Mouse (Mus musculus) hindbrain, embryonic 12.5 days (tissue): ENCODE results near the gene Patj. TPM values are rescaled to one million over a fixed set of nuclear protein-coding genes. Genes with fewer than 3 reads are reported as not detected.

Experiments
- ATAC-seq: fragments of 200-750 bp; cut with Nextera tagmentation; 2 replicates; pipeline ENCODE4 v1.8.0; 2017; ENCODE audit warnings: moderate TSS enrichment; ENCODE audit not compliant: low FRiP score
- H3K27ac ChIP-seq: fragments of 300-500 bp; sonication (generic); 2 replicates; pipeline ENCODE4 v1.5.1; 2016; ENCODE audit warnings: mild to moderate bottlenecking
- H3K27me3 ChIP-seq: fragments of 300-500 bp; sonication (generic); 2 replicates; pipeline ENCODE4 v1.6.1; 2016; ENCODE audit warnings: mild to moderate bottlenecking
- H3K36me3 ChIP-seq: fragments of 300-500 bp; sonication (generic); 2 replicates; pipeline ENCODE4 v1.6.1; 2016; ENCODE audit warnings: mild to moderate bottlenecking
- H3K4me1 ChIP-seq: fragments of 300-500 bp; sonication (generic); 2 replicates; pipeline ENCODE4 v1.6.1; 2016
- H3K4me2 ChIP-seq: fragments of 300-500 bp; sonication (generic); replicated peaks from 2 replicates; pipeline ENCODE4 v1.6.1; 2016; ENCODE audit warnings: mild to moderate bottlenecking
- H3K4me3 ChIP-seq: fragments of 300-500 bp; sonication (generic); 2 replicates; pipeline ENCODE4 v1.5.1; 2016; ENCODE audit warnings: mild to moderate bottlenecking
- H3K9ac ChIP-seq: fragments of 300-500 bp; sonication (generic); 2 replicates; pipeline ENCODE4 v1.6.1; 2016; ENCODE audit warnings: mild to moderate bottlenecking, moderate library complexity
- H3K9me3 ChIP-seq: fragments of 300-500 bp; sonication (generic); replicated peaks from 2 replicates; pipeline ENCODE4 v1.6.1; 2016; ENCODE audit warnings: mild to moderate bottlenecking
- WGBS: fragments of 180-500 bp; shearing (Covaris S2); methylation state at CpG from one replicate; pipeline ENCODE4 v1.1.7; 2016; 5-methylcytosine and 5-hydroxymethylcytosine counted together
- polyA plus RNA-seq: library from polyadenylated mRNA; unstranded; fragments of >200 nt; fragmentation: Nextera tagmentation; extraction: Ambion mirVana; gene quantifications from 2 replicates; pipeline ENCODE4 v1.2.1, GENCODE M21; 2016

Gene Patj
- polyA plus RNA-seq, 1 experiment from 2014 or later, result 14.9 TPM

- 64% methylated on average over 7 of the region's 7 CpGs for WGBS
- Histone ChIP-seq H3K4me2 (no peak overlapping the region), H3K4me1 (0 out of 2 replicates have a peak, but pooled peaks cover 5% of the 10 kb centered on the region), H3K9ac (no peak overlapping the region), H3K27ac (no peak overlapping the region), H3K4me3 (no peak overlapping the region), H3K9me3 (no peaks in the 10 kb centered on the region), H3K27me3 (no peaks in the 10 kb centered on the region), H3K36me3 (no peaks in the 10 kb centered on the region)
- no peak for ATAC-seq
Observed at GRCm38 (mm10) chr4:98653650-98654049, 258.1 kb downstream of the Patj start.

- no peak overlapping the region for H3K4me2 ChIP-seq
- H3K4me1 ChIP-seq, result 0 out of 2 replicates have a peak, but pooled peaks cover 5% of the 10 kb centered on the region
- no peak overlapping the region for H3K4me3 ChIP-seq
- WGBS, result 51% methylated on average over 2 of the region's 2 CpGs
- no peaks in the 10 kb centered on the region for H3K36me3 ChIP-seq
- H3K27me3 ChIP-seq, result no peaks in the 10 kb centered on the region
- ATAC-seq, result no peak
- no peaks in the 10 kb centered on the region for H3K9me3 ChIP-seq
- H3K9ac ChIP-seq, result no peak overlapping the region
- H3K27ac ChIP-seq, result no peak overlapping the region
Observed at GRCm38 (mm10) chr4:98654419-98654821, 258.8 kb downstream of the Patj start.

- H3K27me3 ChIP-seq, result no peaks in the 10 kb centered on the region
- no peak for ATAC-seq
- no peak overlapping the region for H3K27ac ChIP-seq
- H3K4me3 ChIP-seq, result no peak overlapping the region
- H3K4me2 ChIP-seq, result no peak overlapping the region
- no peaks in the 10 kb centered on the region for H3K9me3 ChIP-seq
- WGBS, result 91% methylated on average over 1 of the region's 1 CpGs
- H3K4me1 ChIP-seq, result 0 out of 2 replicates have a peak, but pooled peaks cover 5% of the 10 kb centered on the region
- no peak overlapping the region for H3K9ac ChIP-seq
- H3K36me3 ChIP-seq, result no peaks in the 10 kb centered on the region
Observed at GRCm38 (mm10) chr4:98656759-98657158, 261.2 kb downstream of the Patj start.

GRCm38 (mm10) chr4:98659032-98659431 is 263.4 kb downstream of the Patj start:
- ATAC-seq, result no peak
- no peak overlapping the region for H3K9ac ChIP-seq
- 0 out of 2 replicates have a peak, but pooled peaks cover 3% of the 10 kb centered on the region for H3K4me1 ChIP-seq
- H3K36me3 ChIP-seq, result no peaks in the 10 kb centered on the region
- no peak overlapping the region for H3K27ac ChIP-seq
- H3K9me3 ChIP-seq, result peaks cover 10% of the 10 kb centered on the region
- H3K27me3 ChIP-seq, result no peaks in the 10 kb centered on the region
- no peak overlapping the region for H3K4me3 ChIP-seq
- H3K4me2 ChIP-seq, result no peak overlapping the region
- WGBS, result 74% methylated on average over 2 of the region's 2 CpGs

- WGBS, result 78% methylated on average over 2 of the region's 2 CpGs
- Histone ChIP-seq H3K4me1 (no peaks in the 10 kb centered on the region), H3K36me3 (no peaks in the 10 kb centered on the region), H3K4me2 (no peak overlapping the region), H3K9ac (no peak overlapping the region), H3K27me3 (no peaks in the 10 kb centered on the region), H3K4me3 (no peak overlapping the region), H3K27ac (no peak overlapping the region), H3K9me3 (peaks cover 11% of the 10 kb centered on the region)
- no peak for ATAC-seq
Observed at GRCm38 (mm10) chr4:98660534-98660933, 264.9 kb downstream of the Patj start.

DNA sequence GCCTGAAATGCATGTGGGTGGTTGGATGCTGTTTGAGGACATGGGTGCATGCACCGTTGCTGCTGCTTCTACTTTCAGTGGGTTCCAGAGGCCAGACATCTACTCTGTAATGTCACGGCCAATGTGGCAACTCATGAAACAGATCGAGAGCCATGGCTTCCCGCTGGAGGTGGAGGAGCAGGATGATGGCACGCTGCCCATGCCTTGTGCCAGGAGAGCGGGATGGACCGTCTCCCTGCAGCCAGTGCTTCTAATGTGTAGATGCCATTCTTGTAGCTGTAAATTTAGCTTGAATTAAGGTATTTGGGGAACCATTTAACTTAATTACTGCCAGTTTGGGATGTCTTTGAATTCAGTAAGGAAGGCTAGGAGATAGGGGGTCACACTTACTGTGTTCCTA is 270.3 kb downstream of the Patj start:
- peaks cover 11% of the 10 kb centered on the region for H3K9me3 ChIP-seq
- no peaks in the 10 kb centered on the region for H3K36me3 ChIP-seq
- no peak for ATAC-seq
- WGBS, result 94% methylated on average over 7 of the region's 7 CpGs
- H3K4me1 ChIP-seq, result no peaks in the 10 kb centered on the region
- H3K4me3 ChIP-seq, result no peak overlapping the region
- H3K27ac ChIP-seq, result no peak overlapping the region
- H3K9ac ChIP-seq, result no peak overlapping the region
- H3K27me3 ChIP-seq, result no peaks in the 10 kb centered on the region
- H3K4me2 ChIP-seq, result no peak overlapping the region

GRCm38 (mm10) chr4:98666451-98666850 is 270.9 kb downstream of the Patj start:
- H3K27ac ChIP-seq, result no peak overlapping the region
- H3K36me3 ChIP-seq, result no peaks in the 10 kb centered on the region
- H3K9ac ChIP-seq, result no peak overlapping the region
- no peak overlapping the region for H3K4me3 ChIP-seq
- no peaks in the 10 kb centered on the region for H3K27me3 ChIP-seq
- no peak overlapping the region for H3K4me2 ChIP-seq
- no peak for ATAC-seq
- H3K4me1 ChIP-seq, result no peaks in the 10 kb centered on the region
- H3K9me3 ChIP-seq, result peaks cover 11% of the 10 kb centered on the region
- whole genome bisulfite sequencing, result 85% methylated on average over 1 of the region's 1 CpGs

DNA sequence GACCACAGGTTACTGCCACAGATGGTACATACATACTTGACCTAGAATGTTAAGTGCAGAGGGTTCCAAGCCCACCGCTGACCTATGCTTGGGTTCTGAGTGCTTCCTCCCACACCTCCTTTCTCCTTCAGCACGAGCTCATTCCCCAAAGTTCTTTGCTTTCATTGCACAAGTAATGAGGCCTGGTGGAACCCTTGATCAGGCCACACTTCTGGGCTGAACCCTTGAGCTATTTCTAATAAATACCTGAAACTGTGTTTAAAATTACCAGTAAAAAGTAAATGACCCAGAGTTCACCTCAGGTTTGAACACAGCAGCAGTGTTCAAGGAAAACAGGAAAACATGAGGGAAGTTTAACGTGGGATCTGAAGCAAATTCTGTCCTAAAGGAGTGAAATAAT is 271.4 kb downstream of the Patj start:
- Histone ChIP-seq H3K4me2 (no peak overlapping the region), H3K36me3 (no peaks in the 10 kb centered on the region), H3K9ac (no peak overlapping the region), H3K9me3 (peaks cover 13% of the 10 kb centered on the region), H3K4me1 (no peaks in the 10 kb centered on the region), H3K27me3 (no peaks in the 10 kb centered on the region), H3K27ac (no peak overlapping the region), H3K4me3 (no peak overlapping the region)
- ATAC-seq, result no peak
- 81% methylated on average over 3 of the region's 3 CpGs for WGBS

- no peak for ATAC-seq
- no peak overlapping the region for H3K4me2 ChIP-seq
- H3K4me3 ChIP-seq, result no peak overlapping the region
- H3K4me1 ChIP-seq, result no peaks in the 10 kb centered on the region
- no peak overlapping the region for H3K27ac ChIP-seq
- no peaks in the 10 kb centered on the region for H3K9me3 ChIP-seq
- H3K9ac ChIP-seq, result no peak overlapping the region
- H3K27me3 ChIP-seq, result no peaks in the 10 kb centered on the region
- 63% methylated on average over 9 of the region's 9 CpGs for WGBS
- H3K36me3 ChIP-seq, result no peaks in the 10 kb centered on the region
Observed at GRCm38 (mm10) chr4:98677506-98677905, 281.9 kb downstream of the Patj start.

- Histone ChIP-seq H3K9ac (no peak overlapping the region), H3K27ac (no peak overlapping the region), H3K36me3 (no peaks in the 10 kb centered on the region), H3K4me3 (no peak overlapping the region), H3K27me3 (no peaks in the 10 kb centered on the region), H3K9me3 (no peaks in the 10 kb centered on the region), H3K4me2 (no peak overlapping the region), H3K4me1 (peaks cover 9% of the 10 kb centered on the region)
- peak; percentile 41; the same call in 1 of the 2 replicates for ATAC-seq
- WGBS, result 82% methylated on average over 11 of the region's 11 CpGs
Observed at GRCm38 (mm10) chr4:98686678-98687267, 291.2 kb downstream of the Patj start.

- no peak overlapping the region for H3K4me2 ChIP-seq
- peaks cover 9% of the 10 kb centered on the region for H3K4me1 ChIP-seq
- no peak overlapping the region for H3K4me3 ChIP-seq
- H3K27ac ChIP-seq, result peak overlapping the region; percentile 35; the same call in 1 of the 2 replicates
- H3K9ac ChIP-seq, result no peak overlapping the region
- H3K36me3 ChIP-seq, result no peaks in the 10 kb centered on the region
- 0 out of 2 replicates have a peak, but pooled peaks have one; percentile 53 for ATAC-seq
- no peaks in the 10 kb centered on the region for H3K27me3 ChIP-seq
- 57% methylated on average over 11 of the region's 11 CpGs for WGBS
- no peaks in the 10 kb centered on the region for H3K9me3 ChIP-seq
Observed at GRCm38 (mm10) chr4:98688116-98688515, 292.5 kb downstream of the Patj start.

- peak overlapping the region; percentile 35; the same call in 1 of the 2 replicates for H3K27ac ChIP-seq
- 53% methylated on average over 9 of the region's 9 CpGs for WGBS
- no peak overlapping the region for H3K9ac ChIP-seq
- H3K4me2 ChIP-seq, result no peak overlapping the region
- H3K4me1 ChIP-seq, result peaks cover 9% of the 10 kb centered on the region
- no peaks in the 10 kb centered on the region for H3K27me3 ChIP-seq
- ATAC-seq, result peak; percentile 43; the same call in 1 of the 2 replicates
- no peaks in the 10 kb centered on the region for H3K9me3 ChIP-seq
- no peak overlapping the region for H3K4me3 ChIP-seq
- H3K36me3 ChIP-seq, result no peaks in the 10 kb centered on the region
Observed at GRCm38 (mm10) chr4:98688520-98688919, 292.9 kb downstream of the Patj start.

GRCm38 (mm10) chr4:98689988-98690387 is 294.4 kb downstream of the Patj start:
- Histone ChIP-seq H3K4me1 (peaks cover 9% of the 10 kb centered on the region), H3K4me3 (no peak overlapping the region), H3K27me3 (no peaks in the 10 kb centered on the region), H3K36me3 (no peaks in the 10 kb centered on the region), H3K27ac (no peak overlapping the region), H3K4me2 (no peak overlapping the region), H3K9me3 (no peaks in the 10 kb centered on the region), H3K9ac (no peak overlapping the region)
- no peak for ATAC-seq
- whole genome bisulfite sequencing, result 97% methylated on average over 1 of the region's 1 CpGs
